Mouse (Mus musculus) forebrain, embryonic 15.5 days (tissue): ENCODE measurements around the gene Gng2. TPM values are rescaled to one million over a fixed set of nuclear protein-coding genes. Genes with fewer than 3 reads are reported as not detected.

Experiments used
- ATAC-seq: fragments of 200-750 bp; cut with Nextera tagmentation; replicated peaks from 2 replicates; pipeline ENCODE4 v1.8.0; 2017; ENCODE audit warnings: mild to moderate bottlenecking, moderate TSS enrichment, moderate library complexity
- H3K27ac ChIP-seq: fragments of 300-500 bp; sonication (generic); replicated peaks from 2 replicates; pipeline ENCODE4 v1.5.1; 2015; ENCODE audit warnings: mild to moderate bottlenecking, inconsistent platforms
- H3K27me3 ChIP-seq: fragments of 300-500 bp; sonication (generic); 2 replicates; pipeline ENCODE4 v1.6.1; 2015; ENCODE audit warnings: inconsistent platforms
- H3K36me3 ChIP-seq: fragments of 300-500 bp; sonication (generic); 2 replicates; pipeline ENCODE4 v1.6.1; 2015; ENCODE audit warnings: mild to moderate bottlenecking, inconsistent platforms
- H3K4me1 ChIP-seq: fragments of 300-500 bp; sonication (generic); 2 replicates; pipeline ENCODE4 v1.6.1; 2015; ENCODE audit warnings: inconsistent platforms
- H3K4me2 ChIP-seq: fragments of 300-500 bp; sonication (generic); replicated peaks from 2 replicates; pipeline ENCODE4 v1.6.1; 2015; ENCODE audit warnings: mild to moderate bottlenecking, inconsistent platforms
- H3K4me3 ChIP-seq: fragments of 300-500 bp; sonication (generic); 2 replicates; pipeline ENCODE4 v1.5.1; 2015; ENCODE audit warnings: mild to moderate bottlenecking, inconsistent platforms
- H3K9ac ChIP-seq: fragments of 300-500 bp; sonication (generic); replicated peaks from 2 replicates; pipeline ENCODE4 v1.6.1; 2015; ENCODE audit warnings: mild to moderate bottlenecking, inconsistent platforms
- H3K9me3 ChIP-seq: fragments of 300-500 bp; sonication (generic); 2 replicates; pipeline ENCODE4 v1.6.1; 2016; ENCODE audit warnings: inconsistent platforms
- WGBS: fragments of 180-500 bp; shearing (Covaris S2); methylation state at CpG from one replicate; pipeline ENCODE4 v1.1.7; 2015; ENCODE audit warnings: mixed read lengths; 5-methylcytosine and 5-hydroxymethylcytosine counted together
- polyA plus RNA-seq: library from polyadenylated mRNA; unstranded; fragments of >200 nt; fragmentation: Nextera tagmentation; extraction: Ambion mirVana; gene quantifications from 2 replicates; pipeline ENCODE4 v1.2.1, GENCODE M21; 2015

Gene Gng2
- polyA plus RNA-seq, 1 experiment from 2014 or later = 468 TPM

- 68% methylated on average over 9 of the region's 9 CpGs for WGBS
- no peaks in the 10 kb centered on the region for H3K27me3 ChIP-seq
- H3K4me1 ChIP-seq = peaks cover 34% of the 10 kb centered on the region
- H3K4me2 ChIP-seq = no peak overlapping the region
- H3K27ac ChIP-seq = no peak overlapping the region
- peaks cover 14% of the 10 kb centered on the region for H3K36me3 ChIP-seq
- ATAC-seq = no peak
- no peak overlapping the region for H3K4me3 ChIP-seq
- H3K9ac ChIP-seq = no peak overlapping the region
- H3K9me3 ChIP-seq = no peaks in the 10 kb centered on the region
These were observed 17.6 kb downstream of the Gng2 start for GRCm38 (mm10) chr14:19959860-19960259.

- H3K4me3 ChIP-seq = no peak overlapping the region
- 93% methylated on average over 7 of the region's 7 CpGs for WGBS
- peaks cover 18% of the 10 kb centered on the region for H3K36me3 ChIP-seq
These were observed 22.4 kb downstream of the Gng2 start for GRCm38 (mm10) chr14:19955077-19955476.

GRCm38 (mm10) chr14:19950812-19951211 lies 26.6 kb downstream of the Gng2 start:
- WGBS = 95% methylated on average over 4 of the region's 4 CpGs
- H3K36me3 ChIP-seq = peaks cover 9% of the 10 kb centered on the region; the same call in 1 of the 2 replicates
- H3K4me1 ChIP-seq = peaks cover 30% of the 10 kb centered on the region
- no peak for ATAC-seq
- H3K27me3 ChIP-seq = no peaks in the 10 kb centered on the region
- no peak overlapping the region for H3K4me3 ChIP-seq
- no peaks in the 10 kb centered on the region for H3K9me3 ChIP-seq
- H3K27ac ChIP-seq = no peak overlapping the region
- no peak overlapping the region for H3K9ac ChIP-seq
- H3K4me2 ChIP-seq = no peak overlapping the region

More at GRCm38 (mm10) chr14:19955077-19955476, 22.4 kb downstream of the Gng2 start:
- no peaks in the 10 kb centered on the region for H3K27me3 ChIP-seq
- H3K27ac ChIP-seq = no peak overlapping the region
- H3K4me1 ChIP-seq = peaks cover 13% of the 10 kb centered on the region
- H3K9me3 ChIP-seq = no peaks in the 10 kb centered on the region
- no peak for ATAC-seq
- H3K4me2 ChIP-seq = no peak overlapping the region
- H3K9ac ChIP-seq = no peak overlapping the region

GRCm38 (mm10) chr14:19949475-19949874 lies 28.0 kb downstream of the Gng2 start:
- peaks cover 40% of the 10 kb centered on the region for H3K4me1 ChIP-seq
- no peak for ATAC-seq
- no peaks in the 10 kb centered on the region for H3K27me3 ChIP-seq
- H3K27ac ChIP-seq = peak overlapping the region; percentile 54
- H3K9ac ChIP-seq = no peak overlapping the region
- WGBS = 83% methylated on average over 2 of the region's 2 CpGs
- peaks cover 12% of the 10 kb centered on the region; the same call in 1 of the 2 replicates for H3K36me3 ChIP-seq
- H3K4me3 ChIP-seq = no peak overlapping the region
- no peaks in the 10 kb centered on the region for H3K9me3 ChIP-seq
- H3K4me2 ChIP-seq = no peak overlapping the region

GRCm38 (mm10) chr14:19946221-19946620 lies 31.2 kb downstream of the Gng2 start:
- no peak overlapping the region for H3K4me3 ChIP-seq
- H3K9ac ChIP-seq = no peak overlapping the region
- no peaks in the 10 kb centered on the region for H3K9me3 ChIP-seq
- no peak overlapping the region for H3K27ac ChIP-seq
- peaks cover 12% of the 10 kb centered on the region; the same call in 1 of the 2 replicates for H3K36me3 ChIP-seq
- peaks cover 52% of the 10 kb centered on the region for H3K4me1 ChIP-seq
- ATAC-seq = no peak
- H3K4me2 ChIP-seq = no peak overlapping the region
- no peaks in the 10 kb centered on the region for H3K27me3 ChIP-seq
- 59% methylated on average over 7 of the region's 7 CpGs for WGBS

- Histone ChIP-seq H3K27ac (peak overlapping the region; percentile 41), H3K9ac (no peak overlapping the region), H3K36me3 (0 out of 2 replicates have a peak, but pooled peaks cover 4% of the 10 kb centered on the region), H3K9me3 (no peaks in the 10 kb centered on the region), H3K4me3 (no peak overlapping the region), H3K4me1 (peaks cover 36% of the 10 kb centered on the region), H3K4me2 (no peak overlapping the region), H3K27me3 (no peaks in the 10 kb centered on the region)
- ATAC-seq = no peak
- WGBS = 7% methylated on average over 3 of the region's 3 CpGs
These were observed 34.7 kb downstream of the Gng2 start for GRCm38 (mm10) chr14:19942732-19943131.

- peaks cover 36% of the 10 kb centered on the region for H3K4me1 ChIP-seq
- WGBS = 14% methylated on average over 4 of the region's 4 CpGs
- no peak overlapping the region for H3K9ac ChIP-seq
- H3K27ac ChIP-seq = peak overlapping the region; percentile 41
- ATAC-seq = peak; percentile 53; the same call in 1 of the 2 replicates
- no peaks in the 10 kb centered on the region for H3K9me3 ChIP-seq
- H3K4me2 ChIP-seq = no peak overlapping the region
- no peak overlapping the region for H3K4me3 ChIP-seq
- 0 out of 2 replicates have a peak, but pooled peaks cover 4% of the 10 kb centered on the region for H3K36me3 ChIP-seq
- H3K27me3 ChIP-seq = no peaks in the 10 kb centered on the region
These were observed 35.1 kb downstream of the Gng2 start for GRCm38 (mm10) chr14:19942329-19942728.

- H3K9me3 ChIP-seq = no peaks in the 10 kb centered on the region
- no peak overlapping the region for H3K4me3 ChIP-seq
- no peak for ATAC-seq
- H3K4me1 ChIP-seq = peaks cover 25% of the 10 kb centered on the region
- H3K27me3 ChIP-seq = no peaks in the 10 kb centered on the region
- no peak overlapping the region for H3K4me2 ChIP-seq
- 75% methylated on average over 1 of the region's 1 CpGs for WGBS
- H3K9ac ChIP-seq = no peak overlapping the region
- no peak overlapping the region for H3K27ac ChIP-seq
- peaks cover 6% of the 10 kb centered on the region; the same call in 1 of the 2 replicates for H3K36me3 ChIP-seq
These were observed 37.4 kb downstream of the Gng2 start for GRCm38 (mm10) chr14:19940066-19940465.

- no peak for ATAC-seq
- H3K27me3 ChIP-seq = no peaks in the 10 kb centered on the region
- peaks cover 9% of the 10 kb centered on the region; the same call in 1 of the 2 replicates for H3K36me3 ChIP-seq
- peaks cover 14% of the 10 kb centered on the region for H3K4me1 ChIP-seq
- H3K9ac ChIP-seq = no peak overlapping the region
- H3K27ac ChIP-seq = no peak overlapping the region
- 85% methylated on average over 5 of the region's 5 CpGs for WGBS
- no peak overlapping the region for H3K4me3 ChIP-seq
- H3K9me3 ChIP-seq = no peaks in the 10 kb centered on the region
- H3K4me2 ChIP-seq = no peak overlapping the region
These were observed 38.9 kb downstream of the Gng2 start for GRCm38 (mm10) chr14:19938545-19938944.

- peaks cover 11% of the 10 kb centered on the region; the same call in 1 of the 2 replicates for H3K36me3 ChIP-seq
- no peaks in the 10 kb centered on the region for H3K27me3 ChIP-seq
- H3K9me3 ChIP-seq = no peaks in the 10 kb centered on the region
- H3K27ac ChIP-seq = no peak overlapping the region
- 95% methylated on average over 3 of the region's 3 CpGs for WGBS
- ATAC-seq = no peak
- no peak overlapping the region for H3K4me3 ChIP-seq
- no peaks in the 10 kb centered on the region for H3K4me1 ChIP-seq
- no peak overlapping the region for H3K4me2 ChIP-seq
- H3K9ac ChIP-seq = no peak overlapping the region
These were observed 42.3 kb downstream of the Gng2 start for GRCm38 (mm10) chr14:19935084-19935483.

GRCm38 (mm10) chr14:19933314-19933713 lies 44.1 kb downstream of the Gng2 start:
- WGBS = 66% methylated on average over 6 of the region's 6 CpGs
- Histone ChIP-seq H3K9ac (no peak overlapping the region), H3K4me3 (no peak overlapping the region), H3K4me2 (no peak overlapping the region), H3K27ac (0 out of 2 replicates have a peak overlapping the region, but pooled peaks have one; percentile 7), H3K27me3 (no peaks in the 10 kb centered on the region), H3K36me3 (peaks cover 17% of the 10 kb centered on the region; the same call in 1 of the 2 replicates), H3K4me1 (no peaks in the 10 kb centered on the region), H3K9me3 (no peaks in the 10 kb centered on the region)
- ATAC-seq = no peak

GRCm38 (mm10) chr14:19927879-19928278 lies 49.5 kb downstream of the Gng2 start:
- H3K9ac ChIP-seq = no peak overlapping the region
- peaks cover 11% of the 10 kb centered on the region; the same call in 1 of the 2 replicates for H3K4me1 ChIP-seq
- H3K4me3 ChIP-seq = no peak overlapping the region
- no peak for ATAC-seq
- peaks cover 16% of the 10 kb centered on the region for H3K36me3 ChIP-seq
- WGBS = 13% methylated on average over 6 of the region's 6 CpGs
- no peaks in the 10 kb centered on the region for H3K9me3 ChIP-seq
- no peak overlapping the region for H3K27ac ChIP-seq
- H3K4me2 ChIP-seq = no peak overlapping the region
- H3K27me3 ChIP-seq = no peaks in the 10 kb centered on the region

GRCm38 (mm10) chr14:19927156-19927555 lies 50.3 kb downstream of the Gng2 start:
- Histone ChIP-seq H3K4me2 (no peak overlapping the region), H3K27me3 (no peaks in the 10 kb centered on the region), H3K9me3 (no peaks in the 10 kb centered on the region), H3K27ac (no peak overlapping the region), H3K4me1 (peaks cover 11% of the 10 kb centered on the region; the same call in 1 of the 2 replicates), H3K36me3 (peaks cover 16% of the 10 kb centered on the region), H3K4me3 (no peak overlapping the region), H3K9ac (no peak overlapping the region)
- ATAC-seq = no peak
- WGBS = 64% methylated on average over 2 of the region's 2 CpGs
